Mouse (Mus musculus) cerebellum, adult (tissue): Measurements from ENCODE around the gene Phf1.

Experiments used
- ATAC-seq: cut with Nextera tagmentation; 2 replicates; pipeline ENCODE4 v1.9.2; 2017; ENCODE audit warnings: mild to moderate bottlenecking, moderate library complexity, mixed read lengths; ENCODE audit not compliant: insufficient number of reproducible peaks, low FRiP score, low TSS enrichment

Phf1 gene

DNA sequence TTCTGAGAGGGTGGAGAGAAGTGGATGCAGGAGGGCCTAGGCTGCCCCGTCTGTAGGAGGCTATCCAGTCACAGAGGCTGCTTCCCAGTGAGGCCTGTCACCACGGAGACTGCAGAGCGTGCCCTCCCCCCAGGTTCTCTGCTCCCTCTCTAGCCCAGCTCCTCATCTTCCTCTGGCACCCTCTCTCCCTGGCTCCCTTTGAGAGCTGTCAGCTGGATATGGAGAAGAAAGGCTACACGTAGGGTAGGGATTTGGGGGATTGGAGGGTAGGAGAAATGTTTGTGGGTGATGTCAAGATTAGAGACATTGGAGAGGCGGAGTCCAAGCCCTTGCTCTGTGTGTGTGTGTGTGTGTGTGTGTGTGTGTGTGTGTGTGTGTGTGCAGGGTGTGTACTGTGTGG lies 17.0 kb downstream of the Phf1 start:
- ATAC-seq = no peak

DNA sequence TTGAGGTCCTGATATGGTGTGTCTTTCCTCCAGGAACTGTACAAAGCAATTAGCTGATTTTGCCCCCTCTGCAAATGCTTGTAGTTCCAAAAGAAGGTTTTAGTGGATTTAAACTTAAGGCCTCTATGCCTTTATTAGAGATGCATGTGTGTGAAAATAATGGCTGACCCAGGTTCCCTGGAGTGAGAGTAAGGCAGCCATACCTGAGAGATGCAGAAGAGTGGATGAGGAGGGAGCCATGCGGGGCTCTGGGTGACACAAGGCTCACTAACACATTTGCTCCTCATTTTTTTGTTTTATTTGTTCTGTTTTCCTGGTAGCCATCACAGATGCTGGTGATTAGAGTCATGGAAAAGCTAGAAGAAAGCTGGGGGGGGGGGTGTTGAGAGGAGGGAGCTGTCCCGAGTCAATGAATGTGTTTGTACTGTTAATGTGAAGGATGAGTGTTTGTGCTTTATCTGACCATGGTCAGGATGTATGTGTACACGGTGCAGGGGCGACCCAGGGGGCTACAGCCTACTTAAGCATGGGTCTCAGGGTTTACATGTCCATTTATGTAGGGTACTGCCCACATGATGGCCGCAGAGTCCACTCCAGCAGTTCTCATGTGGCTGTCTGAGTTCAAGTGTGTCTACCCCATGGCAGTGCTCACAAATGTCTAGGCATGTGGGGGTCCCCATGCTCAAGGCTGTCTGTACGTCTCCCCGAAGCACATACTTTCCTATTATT lies 17.9 kb downstream of the Phf1 start:
- no peak for ATAC-seq

DNA sequence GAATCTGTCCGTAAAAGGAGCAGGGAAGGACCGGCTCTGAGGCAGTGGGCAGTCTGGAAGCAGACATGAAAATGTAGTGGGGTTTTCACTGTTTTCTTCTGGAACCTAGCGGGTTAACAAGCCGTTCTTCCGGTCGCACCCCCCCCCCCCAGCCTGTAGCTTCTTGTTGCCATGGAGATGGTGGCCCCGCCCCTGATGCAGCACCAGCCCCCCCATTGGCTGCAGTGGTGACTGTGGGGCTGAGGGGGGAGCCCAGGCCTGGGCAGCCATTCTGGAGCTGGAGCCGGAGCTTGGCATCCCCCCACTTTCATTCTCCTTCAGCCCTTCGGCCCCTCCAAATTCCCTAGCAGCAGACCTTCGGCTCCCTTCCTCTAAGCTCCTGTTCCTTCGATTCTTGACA lies 18.6 kb downstream of the Phf1 start:
- ATAC-seq = no peak

DNA sequence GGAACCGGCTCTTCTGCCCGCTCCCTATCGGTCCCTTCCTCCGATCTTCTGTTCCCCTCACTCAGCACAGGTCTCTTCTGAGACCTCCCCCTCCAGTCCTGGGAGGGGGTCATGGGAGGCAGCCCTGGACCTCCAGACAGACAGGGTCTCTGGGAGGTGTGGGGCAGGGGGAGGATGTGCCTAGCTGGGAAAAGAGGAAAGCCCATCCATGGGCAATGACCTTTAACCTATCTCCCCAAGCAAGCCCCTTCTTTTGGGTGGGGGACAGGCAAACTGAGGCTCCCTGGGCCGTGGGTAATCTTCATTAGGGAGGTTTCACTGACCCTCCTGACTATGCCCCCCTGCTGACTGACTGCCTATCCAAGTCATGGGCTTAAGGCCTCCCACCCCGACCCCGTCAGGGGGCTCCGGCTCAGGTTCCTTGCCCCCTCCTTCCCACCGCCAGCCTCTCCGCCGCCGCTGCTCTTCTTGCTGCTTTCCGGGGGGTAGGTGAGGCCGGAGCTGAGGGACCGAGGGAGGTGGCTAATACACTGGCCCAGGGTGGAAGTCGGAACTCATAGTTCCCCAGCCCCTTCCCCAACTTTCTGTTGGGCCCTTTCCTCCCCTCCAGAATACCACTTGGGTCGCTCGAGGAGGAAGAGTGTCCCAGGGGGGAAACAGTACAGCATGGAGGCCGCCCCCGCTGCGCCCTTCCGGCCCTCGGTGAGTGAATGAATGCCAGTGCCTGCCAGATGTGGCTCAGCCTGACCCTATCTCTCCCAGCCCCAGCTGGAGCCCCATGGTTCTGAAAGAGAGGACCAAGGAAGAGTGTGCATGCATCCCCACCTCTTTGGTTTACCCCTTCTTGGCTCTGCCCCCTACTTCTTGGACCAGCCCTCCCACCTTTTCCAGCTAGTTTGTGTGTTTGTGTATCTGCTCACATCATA lies 19.4 kb downstream of the Phf1 start:
- no peak for ATAC-seq

DNA sequence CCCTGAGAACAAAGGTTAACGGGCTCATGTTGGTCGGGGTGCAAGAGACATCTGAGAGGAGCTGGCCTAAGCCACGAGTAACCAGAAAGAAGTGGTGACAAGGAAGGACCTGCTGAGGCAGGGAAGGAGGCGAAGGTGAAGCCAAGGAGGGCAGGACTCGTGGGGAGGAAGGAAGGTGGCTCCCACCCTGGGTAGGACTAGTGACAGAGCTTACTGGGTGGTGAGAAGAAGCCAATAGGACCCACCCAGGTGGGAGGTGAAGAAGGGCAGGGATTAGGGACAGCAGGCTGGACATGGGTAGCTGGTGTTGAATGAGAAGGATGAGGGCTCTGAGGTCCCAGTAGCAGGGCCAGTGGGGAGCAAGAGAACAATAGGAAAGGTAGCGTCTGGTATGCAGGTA lies 20.3 kb downstream of the Phf1 start:
- no peak for ATAC-seq

DNA sequence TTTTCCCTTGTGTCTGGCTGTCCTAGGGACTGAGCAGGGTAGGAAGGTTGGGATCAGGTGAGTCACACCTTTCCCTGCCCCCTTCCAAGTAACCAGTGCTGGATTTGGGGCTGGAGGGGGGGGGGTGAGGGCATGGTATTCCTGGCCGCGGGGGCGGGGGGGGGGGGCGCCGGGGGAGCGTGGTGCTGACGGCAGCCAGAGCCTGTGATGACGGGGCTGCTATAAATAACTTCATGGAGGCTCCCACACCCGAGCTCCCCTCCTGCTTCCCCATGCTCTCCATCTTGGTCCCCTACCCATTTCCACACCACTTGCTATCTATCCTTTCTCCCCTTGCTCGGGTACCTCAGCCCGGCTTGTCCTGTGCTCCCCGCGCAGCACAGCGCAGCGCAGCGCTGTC lies 20.9 kb downstream of the Phf1 start:
- no peak for ATAC-seq

DNA sequence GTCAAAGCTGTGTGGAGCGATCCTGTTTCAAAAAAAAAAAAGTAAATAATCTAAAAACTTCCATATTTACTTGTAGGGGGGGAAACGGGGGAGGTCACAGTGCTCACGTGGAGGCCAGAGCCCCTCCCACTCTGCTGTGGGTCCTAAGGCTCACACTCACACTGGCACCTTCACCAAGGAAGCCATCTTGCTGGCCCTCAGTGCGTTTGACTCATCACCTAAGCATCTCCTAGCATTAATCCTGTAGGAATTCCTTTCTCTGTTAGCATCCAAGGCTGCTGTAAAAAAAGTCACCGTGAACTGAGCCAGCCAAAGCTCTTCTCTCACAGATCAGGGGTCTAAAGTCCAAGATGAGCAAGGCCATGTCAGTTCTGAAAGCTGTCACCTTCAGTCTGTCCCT lies 23.5 kb downstream of the Phf1 start:
- no peak for ATAC-seq

DNA sequence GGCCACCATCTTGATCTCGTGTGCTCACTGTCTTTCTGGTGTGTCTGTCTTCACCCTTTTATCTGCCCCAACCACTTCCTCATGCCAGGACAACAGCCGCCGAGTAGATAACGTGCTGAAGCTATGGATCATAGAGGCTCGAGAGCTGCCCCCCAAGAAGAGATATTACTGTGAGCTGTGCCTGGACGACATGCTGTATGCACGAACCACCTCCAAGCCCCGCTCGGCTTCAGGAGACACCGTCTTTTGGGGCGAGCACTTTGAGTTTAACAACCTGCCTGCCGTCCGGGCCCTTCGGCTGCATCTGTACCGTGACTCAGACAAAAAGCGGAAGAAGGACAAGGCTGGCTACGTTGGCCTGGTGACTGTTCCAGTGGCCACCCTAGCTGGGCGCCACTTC lies 24.0 kb downstream of the Phf1 start:
- no peak for ATAC-seq

DNA sequence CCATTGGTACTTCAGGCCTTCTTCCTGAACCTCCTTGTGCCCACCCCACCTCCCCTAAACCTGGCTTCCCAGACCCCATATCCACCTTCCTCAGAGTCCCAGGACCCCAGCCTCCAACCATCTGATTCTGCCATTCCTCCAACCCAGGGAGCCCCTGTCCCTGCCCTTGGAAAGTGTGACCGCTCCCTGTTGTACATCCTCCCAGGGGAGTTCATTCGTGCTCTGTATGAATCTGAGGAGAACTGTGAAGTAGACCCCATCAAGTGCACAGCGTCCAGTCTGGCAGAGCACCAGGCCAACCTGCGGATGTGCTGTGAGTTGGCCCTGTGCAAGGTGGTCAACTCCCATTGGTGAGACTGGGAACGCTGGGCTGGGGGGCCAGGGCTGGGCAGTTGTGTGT lies 25.0 kb downstream of the Phf1 start:
- no peak for ATAC-seq

DNA sequence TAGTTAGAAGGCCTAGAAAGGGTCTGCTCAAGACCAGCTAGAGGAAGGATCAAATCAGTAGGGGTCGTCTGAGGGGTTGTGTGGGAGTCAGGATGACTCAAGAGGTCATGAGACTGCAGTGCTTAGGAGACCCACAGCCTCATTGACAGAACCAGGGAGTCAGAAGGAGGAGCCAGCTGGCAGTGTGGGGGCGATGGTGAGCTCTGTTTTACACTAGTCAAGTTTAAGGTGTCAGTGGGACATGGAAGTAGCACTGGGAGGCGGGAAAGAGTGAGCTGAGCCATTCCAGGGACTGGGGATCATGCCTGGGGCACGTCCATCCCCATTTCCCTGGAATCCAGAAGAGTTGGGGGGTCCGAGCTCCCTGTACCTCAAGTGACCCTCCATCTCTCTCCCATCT lies 26.0 kb downstream of the Phf1 start:
- no peak for ATAC-seq

DNA sequence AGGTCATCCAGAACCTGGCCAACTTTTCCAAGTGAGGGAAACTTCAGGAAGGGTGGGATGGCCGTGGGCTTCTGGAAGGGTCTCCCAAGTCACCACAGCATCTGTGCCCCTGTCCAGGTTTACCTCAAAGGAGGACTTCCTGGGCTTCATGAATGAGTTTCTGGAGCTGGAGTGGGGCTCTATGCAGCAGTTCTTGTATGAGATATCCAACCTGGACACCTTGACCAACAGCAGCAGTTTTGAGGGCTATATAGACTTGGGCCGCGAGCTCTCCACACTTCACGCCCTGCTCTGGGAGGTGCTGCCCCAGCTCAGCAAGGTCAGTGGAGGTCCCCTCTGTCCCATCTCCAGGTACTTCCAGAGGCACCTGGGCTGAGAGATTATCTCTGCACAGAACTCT lies 27.0 kb downstream of the Phf1 start:
- no peak for ATAC-seq

DNA sequence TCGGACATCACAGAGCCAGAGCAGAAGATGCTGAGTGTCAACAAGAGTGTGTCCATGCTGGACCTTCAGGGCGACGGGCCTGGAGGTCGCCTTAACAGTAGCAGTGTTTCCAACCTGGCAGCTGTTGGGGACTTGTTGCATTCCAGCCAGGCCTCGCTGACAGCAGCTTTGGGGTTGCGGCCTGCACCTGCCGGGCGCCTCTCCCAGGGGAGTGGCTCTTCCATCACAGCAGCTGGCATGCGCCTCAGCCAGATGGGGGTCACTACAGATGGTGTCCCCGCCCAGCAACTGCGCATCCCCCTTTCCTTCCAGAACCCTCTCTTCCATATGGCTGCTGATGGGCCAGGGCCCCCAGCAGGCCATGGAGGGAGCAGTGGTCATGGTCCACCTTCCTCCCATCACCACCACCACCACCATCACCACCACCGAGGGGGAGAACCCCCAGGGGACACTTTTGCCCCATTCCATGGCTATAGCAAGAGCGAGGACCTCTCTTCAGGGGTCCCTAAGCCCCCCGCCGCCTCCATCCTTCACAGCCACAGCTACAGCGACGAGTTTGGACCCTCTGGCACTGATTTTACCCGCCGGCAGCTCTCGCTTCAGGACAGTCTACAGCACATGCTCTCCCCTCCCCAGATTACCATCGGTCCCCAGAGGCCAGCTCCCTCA lies 28.9 kb downstream of the Phf1 start:
- ATAC-seq = no peak

DNA sequence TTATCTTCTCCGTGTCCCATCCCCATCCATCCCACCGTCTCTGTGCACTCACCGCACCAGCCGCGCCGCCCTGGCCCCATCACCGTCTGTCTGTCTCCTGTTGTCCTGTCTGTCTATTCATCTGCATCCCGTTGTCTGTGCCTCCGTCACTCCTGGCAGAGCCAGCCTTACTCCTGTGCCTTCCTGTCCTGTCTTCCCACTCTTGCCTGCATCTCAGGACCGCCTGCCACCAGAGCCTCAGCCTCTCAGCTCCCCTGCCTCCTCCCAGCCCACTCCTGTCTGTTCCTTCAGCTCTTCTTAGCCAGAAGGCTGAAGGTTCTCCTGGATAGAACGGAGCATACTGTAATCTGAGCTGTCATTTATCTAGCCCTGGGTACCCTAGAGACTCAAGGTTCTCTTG lies 34.1 kb downstream of the Phf1 start:
- no peak for ATAC-seq

DNA sequence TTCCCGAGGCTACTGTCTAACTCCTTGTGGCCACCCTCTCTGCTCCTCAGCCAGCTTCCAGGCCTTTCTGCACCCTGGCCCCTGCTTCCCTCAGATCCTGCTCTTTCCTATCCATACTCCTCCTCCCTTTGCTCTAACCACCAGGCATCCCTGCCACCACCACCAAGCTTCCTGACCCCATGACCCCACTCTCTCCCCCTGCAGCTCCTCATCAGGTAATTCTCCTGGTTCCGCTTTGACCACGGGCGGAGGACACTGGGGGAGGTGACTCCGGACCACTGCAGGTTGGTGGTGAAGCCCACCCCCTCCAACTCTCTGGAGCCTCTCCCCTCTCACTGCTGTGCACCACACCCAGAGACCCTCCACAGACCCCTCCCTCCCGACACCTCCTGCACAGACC lies 34.6 kb downstream of the Phf1 start:
- ATAC-seq = no peak

DNA sequence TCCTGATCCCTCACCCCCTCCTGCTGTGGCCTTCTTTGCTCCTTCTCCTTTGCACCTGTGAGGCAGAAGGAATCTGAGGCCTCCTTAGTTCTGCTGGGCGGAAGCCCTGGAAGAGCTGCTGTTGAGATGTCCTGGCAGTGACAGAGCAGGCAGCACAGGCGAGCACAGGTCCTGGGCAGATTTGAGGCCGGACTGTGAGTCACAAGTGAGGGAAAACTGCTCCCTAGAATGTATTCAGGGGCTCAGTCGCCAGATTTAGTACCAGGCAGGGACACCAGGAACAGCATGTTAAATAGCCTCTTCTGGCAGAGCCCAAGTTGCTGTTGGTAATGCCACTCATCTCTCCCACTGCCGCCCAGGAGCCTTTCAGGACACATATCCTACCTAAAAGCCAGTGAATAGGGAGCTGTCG lies 35.4 kb downstream of the Phf1 start:
- no peak for ATAC-seq

DNA sequence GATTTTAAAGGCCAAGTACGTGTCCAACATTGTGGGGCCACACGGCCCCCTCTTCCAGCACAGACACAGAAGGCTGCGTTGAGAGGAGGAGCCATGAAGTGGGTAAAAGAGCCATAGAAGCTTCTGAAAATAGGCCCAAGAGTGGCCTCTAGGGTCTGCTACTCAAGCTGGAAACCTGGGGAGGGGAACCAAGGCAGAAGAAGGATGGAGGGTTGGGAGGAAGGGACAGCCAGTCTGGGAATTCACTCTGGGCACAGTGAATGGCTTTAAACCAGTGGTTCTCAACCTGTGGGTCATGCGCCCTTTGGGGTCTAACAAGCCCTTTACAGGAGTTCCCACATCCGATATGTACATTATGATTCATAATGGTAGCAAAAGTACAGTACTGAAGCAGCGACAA lies 36.4 kb downstream of the Phf1 start:
- ATAC-seq = no peak

DNA sequence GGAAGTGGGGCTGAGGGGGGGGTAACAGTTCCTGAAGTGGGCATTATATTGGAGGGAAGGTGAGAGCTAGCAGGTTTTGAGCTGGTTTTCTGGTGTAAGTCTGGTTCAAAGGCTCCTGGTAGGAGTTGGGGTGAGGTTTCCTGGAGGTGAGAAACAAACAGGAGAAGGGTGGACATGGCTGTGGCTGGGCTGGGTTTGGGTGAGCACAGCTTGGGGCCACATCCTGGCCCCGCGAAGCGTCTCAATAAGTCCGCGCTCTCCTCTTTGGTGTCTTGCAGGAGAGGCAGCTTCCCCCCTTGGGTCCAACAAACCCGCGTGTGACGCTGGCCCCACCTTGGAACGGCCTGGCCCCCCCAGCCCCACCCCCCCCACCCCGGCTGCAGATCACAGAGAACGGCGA lies 37.4 kb downstream of the Phf1 start:
- ATAC-seq = no peak

DNA sequence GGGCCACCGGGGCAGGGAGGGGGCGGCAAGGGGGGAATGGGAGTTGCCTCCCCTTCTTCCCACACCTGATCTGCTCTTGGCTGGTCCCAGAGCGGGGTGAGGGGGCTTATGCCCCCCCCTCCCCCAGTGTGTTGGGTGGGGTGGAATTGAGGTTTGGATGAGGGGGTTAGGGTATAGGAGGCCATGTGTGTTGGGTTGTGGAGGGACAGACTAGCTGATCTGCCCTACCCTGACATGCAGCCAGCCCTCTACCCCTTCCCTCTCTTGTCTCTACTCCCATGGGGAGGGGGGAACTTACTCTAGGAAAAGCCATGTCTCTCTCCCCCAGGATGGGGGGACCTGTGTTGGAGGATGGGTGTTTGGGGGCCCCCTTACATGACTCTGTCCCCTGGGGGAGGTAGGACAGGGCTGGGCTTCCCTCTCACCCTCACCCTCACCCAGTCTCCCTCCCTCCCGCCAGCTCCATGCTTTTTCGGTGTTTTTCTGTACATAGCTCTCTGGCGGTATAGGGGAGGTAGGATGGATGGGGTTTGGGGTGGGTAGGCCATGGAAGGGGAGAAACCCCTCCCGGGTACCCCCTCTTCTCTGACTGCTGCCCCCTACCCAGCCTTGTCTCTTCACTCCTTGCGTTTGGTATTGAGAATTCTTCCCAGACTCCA lies 38.5 kb downstream of the Phf1 start:
- no peak for ATAC-seq

DNA sequence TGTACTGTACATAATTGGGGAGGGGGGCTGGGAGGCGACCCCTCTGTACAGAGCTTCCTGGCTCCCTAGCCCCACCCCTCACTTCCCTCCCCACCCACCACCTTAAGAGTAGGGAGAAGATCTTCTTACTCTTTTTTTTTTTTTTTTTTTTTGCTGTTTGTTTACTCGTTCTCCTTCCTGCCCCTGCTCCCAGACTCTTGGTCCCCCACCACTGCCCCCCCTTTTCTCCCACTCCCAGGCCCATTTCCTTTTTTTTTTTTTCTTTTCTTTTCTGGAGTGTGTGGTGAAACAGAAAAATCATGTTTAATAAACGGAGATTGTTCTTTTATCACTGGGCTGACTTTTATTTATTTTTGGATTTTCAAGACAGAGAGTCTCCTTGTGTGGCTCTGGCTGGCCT lies 39.3 kb downstream of the Phf1 start:
- no peak for ATAC-seq

DNA sequence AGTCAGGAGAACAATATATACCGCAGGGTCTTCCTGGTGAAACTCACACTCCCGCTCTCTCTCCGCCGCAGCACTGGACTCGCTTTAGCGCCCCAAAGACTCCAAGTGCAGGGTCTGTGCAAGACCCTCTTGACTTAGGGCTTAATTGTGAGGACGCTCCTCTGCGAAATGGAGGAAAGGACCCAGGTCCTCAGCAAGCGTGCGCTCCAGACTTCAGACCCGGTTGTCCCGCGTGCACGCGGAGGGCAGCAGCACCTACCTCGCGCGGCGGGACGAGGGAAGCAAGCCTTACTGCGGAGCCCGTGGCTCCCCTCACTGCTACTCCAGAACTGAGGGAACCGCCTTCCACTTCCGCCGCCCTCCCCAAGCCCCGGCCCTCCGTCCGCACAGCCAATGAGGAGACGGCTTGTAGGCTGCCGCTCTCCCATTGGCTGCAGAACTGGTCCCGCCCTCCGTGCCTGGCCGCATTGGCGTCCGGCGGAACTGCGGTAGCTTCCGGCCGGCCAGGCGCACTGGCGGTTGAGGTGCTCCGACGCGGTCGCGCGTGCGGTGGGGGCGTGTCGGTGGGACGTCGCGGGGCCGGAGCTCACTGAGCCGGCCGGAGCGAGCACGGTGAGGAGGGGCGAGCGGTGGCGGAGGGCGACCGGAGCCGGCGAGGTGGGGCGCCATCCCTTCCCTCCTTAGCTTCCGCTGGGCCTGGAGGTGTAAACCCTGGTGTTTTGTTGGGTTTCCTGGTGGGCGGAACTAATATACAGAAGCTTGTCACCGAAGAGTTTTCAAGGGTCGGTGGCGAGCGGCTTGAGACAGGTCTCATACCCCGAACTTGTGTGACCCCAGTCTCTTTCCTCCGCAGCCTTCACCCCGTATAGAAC lies 40.1 kb downstream of the Phf1 start, which contains the start of gene Zbtb9:
Zbtb9 (plus strand) TSS at position 465 of the 872 bp plus-strand sequence.
- ATAC-seq = peak; percentile 98
